Mouse (Mus musculus): ENCODE results near the gene Cda. TPM values are rescaled to one million over a fixed set of nuclear protein-coding genes. Genes with fewer than 3 reads are reported as not detected.
A peak's percentile ranks its signal among the peaks of the same experiment; 100 is the strongest.

Cda gene
- total and polyA plus RNA-seq, 2 experiments from 2014 or later = 2.7 to 7.6 TPM

DNA sequence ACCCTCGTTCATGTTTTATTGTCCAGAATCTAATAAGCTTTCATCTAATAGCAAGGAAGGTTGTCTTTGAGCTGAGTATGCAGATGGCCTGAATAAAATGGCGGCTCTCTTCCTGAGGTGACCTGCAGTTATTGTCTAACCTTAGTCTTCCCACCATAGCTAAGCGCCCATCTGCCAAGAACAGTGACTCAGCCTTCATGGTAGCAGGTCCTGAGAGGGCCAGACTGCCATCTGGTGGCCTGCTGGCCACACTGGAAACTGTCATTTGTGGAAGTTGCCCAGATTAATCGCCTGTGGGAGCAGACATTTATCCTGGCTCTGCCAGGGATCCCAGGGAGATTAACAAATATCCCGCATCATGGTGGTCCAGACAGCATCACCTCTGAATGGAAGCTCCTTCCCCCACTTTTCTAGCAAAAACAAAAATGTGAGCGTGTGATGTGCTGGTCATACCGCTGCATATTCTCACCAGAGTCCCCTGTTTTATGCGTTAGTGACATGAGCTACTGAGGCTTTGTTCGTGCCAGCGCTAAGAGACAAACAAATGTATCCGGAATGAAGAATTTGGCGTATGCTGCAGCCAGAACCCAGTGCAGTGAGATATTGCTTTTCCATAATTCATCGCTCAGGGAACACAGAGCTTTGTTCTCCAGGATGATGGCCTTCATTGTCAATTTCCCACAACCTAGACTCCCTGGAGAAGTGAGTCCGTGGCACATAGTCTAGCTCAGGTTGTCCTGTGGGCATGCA is 11.5 kb upstream of the Cda start:
- Histone ChIP-seq H3K9me3 (replicated peaks; ENCODE audit: control insufficient read depth, low read length) (no peaks in the 10 kb centered on the region), H3K9ac (replicated peaks; ENCODE audit: low read depth, low read length) (no peak overlapping the region), H3K4me2 (ENCODE audit: low read depth, low read length) (no peak overlapping the region), H3K27ac (ENCODE audit: low read depth) (no peak overlapping the region), H3K27me3 (ENCODE audit: control insufficient read depth, insufficient read depth, low read length) (peaks cover 3% of the 10 kb centered on the region), H3K4me1 (ENCODE audit: control insufficient read depth, insufficient read depth) (no peaks in the 10 kb centered on the region), H3K36me3 (replicated peaks; ENCODE audit: control insufficient read depth, insufficient read depth, low read length) (no peaks in the 10 kb centered on the region), H3K4me3 (ENCODE audit: low read depth, low read length) (no peak overlapping the region)
- TF ChIP-seq EP300 (IDR thresholded peaks at IDR 0.05; ENCODE audit: low read depth) (no peak), CTCF (IDR thresholded peaks at IDR 0.05; ENCODE audit: low read depth) (peak; percentile 94)
- ATAC-seq (ENCODE audit: insufficient read depth, low read depth) = peak; percentile 79; the same call in 1 of the 2 replicates
- 51% methylated on average over 14 of the region's 14 CpGs for WGBS
- peak; percentile 78 for DNase-seq (ENCODE audit: low spot score)

- ATAC-seq (ENCODE audit: insufficient read depth, low read depth) = no peak
- H3K27me3 ChIP-seq (ENCODE audit: control insufficient read depth, insufficient read depth, low read length) = peaks cover 3% of the 10 kb centered on the region
- no peak overlapping the region for H3K4me3 ChIP-seq (ENCODE audit: low read depth, low read length)
- no peak for TF ChIP-seq CTCF (IDR thresholded peaks at IDR 0.05; ENCODE audit: low read depth)
- no peak for TF ChIP-seq EP300 (IDR thresholded peaks at IDR 0.05; ENCODE audit: low read depth)
- no peak overlapping the region for H3K27ac ChIP-seq (ENCODE audit: low read depth)
- DNase-seq (ENCODE audit: low spot score) = no peak
- H3K4me2 ChIP-seq (ENCODE audit: low read depth, low read length) = no peak overlapping the region
- no peak overlapping the region for H3K9ac ChIP-seq (replicated peaks; ENCODE audit: low read depth, low read length)
- no peaks in the 10 kb centered on the region for H3K4me1 ChIP-seq (ENCODE audit: control insufficient read depth, insufficient read depth)
- 48% methylated on average over 6 of the region's 6 CpGs for WGBS
- no peaks in the 10 kb centered on the region for H3K9me3 ChIP-seq (replicated peaks; ENCODE audit: control insufficient read depth, low read length)
- H3K36me3 ChIP-seq (replicated peaks; ENCODE audit: control insufficient read depth, insufficient read depth, low read length) = no peaks in the 10 kb centered on the region
Observed at GRCm38 (mm10) chr4:138377526-138377925, 9.7 kb upstream of the Cda start.

GRCm38 (mm10) chr4:138375117-138375516 is 7.3 kb upstream of the Cda start:
- ATAC-seq (ENCODE audit: insufficient read depth, low read depth) (no peak), DNase-seq (ENCODE audit: low spot score) (no peak)
- H3K4me2 ChIP-seq (ENCODE audit: low read depth, low read length) = no peak overlapping the region
- H3K4me3 ChIP-seq (ENCODE audit: low read depth, low read length) = no peak overlapping the region
- H3K27ac ChIP-seq (ENCODE audit: low read depth) = no peak overlapping the region
- WGBS = 82% methylated on average over 3 of the region's 3 CpGs
- no peaks in the 10 kb centered on the region for H3K36me3 ChIP-seq (replicated peaks; ENCODE audit: control insufficient read depth, insufficient read depth, low read length)
- peaks cover under 1% of the 10 kb centered on the region; the same call in 1 of the 2 replicates for H3K27me3 ChIP-seq (ENCODE audit: control insufficient read depth, insufficient read depth, low read length)
- H3K9me3 ChIP-seq (replicated peaks; ENCODE audit: control insufficient read depth, low read length) = no peaks in the 10 kb centered on the region
- H3K9ac ChIP-seq (replicated peaks; ENCODE audit: low read depth, low read length) = no peak overlapping the region
- H3K4me1 ChIP-seq (ENCODE audit: control insufficient read depth, insufficient read depth) = no peaks in the 10 kb centered on the region
- no peak for TF ChIP-seq CTCF (IDR thresholded peaks at IDR 0.05; ENCODE audit: low read depth)
- no peak for TF ChIP-seq EP300 (IDR thresholded peaks at IDR 0.05; ENCODE audit: low read depth)

GRCm38 (mm10) chr4:138370996-138371516 is 3.3 kb upstream of the Cda start:
- H3K4me1 ChIP-seq (ENCODE audit: control insufficient read depth, insufficient read depth) = peaks cover 15% of the 10 kb centered on the region
- no peak overlapping the region for H3K9ac ChIP-seq (replicated peaks; ENCODE audit: low read depth, low read length)
- 66% methylated on average over 5 of the region's 5 CpGs for WGBS
- DNase-seq (ENCODE audit: low spot score) (no peak), ATAC-seq (ENCODE audit: insufficient read depth, low read depth) (no peak)
- H3K36me3 ChIP-seq (replicated peaks; ENCODE audit: control insufficient read depth, insufficient read depth, low read length) = no peaks in the 10 kb centered on the region
- no peak for TF ChIP-seq EP300 (IDR thresholded peaks at IDR 0.05; ENCODE audit: low read depth)
- no peak for TF ChIP-seq CTCF (IDR thresholded peaks at IDR 0.05; ENCODE audit: low read depth)
- peaks cover 4% of the 10 kb centered on the region; the same call in 1 of the 2 replicates for H3K27me3 ChIP-seq (ENCODE audit: control insufficient read depth, insufficient read depth, low read length)
- H3K9me3 ChIP-seq (replicated peaks; ENCODE audit: control insufficient read depth, low read length) = no peaks in the 10 kb centered on the region
- no peak overlapping the region for H3K4me3 ChIP-seq (ENCODE audit: low read depth, low read length)
- no peak overlapping the region for H3K4me2 ChIP-seq (ENCODE audit: low read depth, low read length)
- H3K27ac ChIP-seq (ENCODE audit: low read depth) = no peak overlapping the region

DNA sequence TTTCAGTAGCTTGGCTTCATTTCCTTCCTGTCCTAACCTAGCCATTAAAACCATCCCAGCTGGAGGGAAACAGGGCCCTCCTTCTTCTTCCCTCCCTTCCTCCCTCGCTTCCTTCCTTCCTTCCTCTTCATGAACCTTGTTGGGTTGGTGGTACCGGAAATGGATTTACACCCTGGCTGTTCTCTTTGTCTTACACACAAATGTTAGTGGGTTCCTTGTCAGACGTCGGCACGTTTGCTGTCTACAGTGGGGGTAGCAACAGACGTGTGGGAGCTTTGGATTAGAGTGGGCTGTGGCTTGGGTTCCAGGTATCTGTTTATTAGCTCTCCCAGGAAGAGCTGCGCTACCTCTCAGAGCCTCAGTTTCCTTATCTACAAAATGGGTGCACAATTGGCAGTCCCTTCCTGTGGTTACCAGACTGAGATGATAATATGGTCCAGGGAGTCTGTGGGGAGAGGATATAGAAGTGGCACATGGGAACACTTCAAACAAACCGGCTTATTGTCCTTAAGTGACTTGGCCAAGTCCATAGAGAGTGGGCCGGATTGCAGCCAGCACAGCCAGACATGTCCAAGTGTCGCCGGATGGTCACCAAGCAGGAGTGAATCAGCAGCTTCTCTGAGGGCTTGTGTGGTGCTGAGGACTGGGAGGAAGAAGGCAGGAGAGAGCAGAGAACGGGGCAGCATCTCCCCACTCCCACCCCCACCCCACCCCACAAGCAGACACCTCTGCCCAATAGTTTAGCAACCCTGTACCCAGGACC is 887 bp upstream of the Cda start:
- H3K27me3 ChIP-seq (ENCODE audit: control insufficient read depth, insufficient read depth, low read length) = peaks cover 4% of the 10 kb centered on the region; the same call in 1 of the 2 replicates
- TF ChIP-seq CTCF (IDR thresholded peaks at IDR 0.05; ENCODE audit: low read depth) = no peak
- no peak for TF ChIP-seq EP300 (IDR thresholded peaks at IDR 0.05; ENCODE audit: low read depth)
- H3K4me2 ChIP-seq (ENCODE audit: low read depth, low read length) = peak overlapping the region; percentile 66
- H3K9me3 ChIP-seq (replicated peaks; ENCODE audit: control insufficient read depth, low read length) = no peaks in the 10 kb centered on the region
- 63% methylated on average over 12 of the region's 12 CpGs for WGBS
- H3K27ac ChIP-seq (ENCODE audit: low read depth) = peak overlapping the region; percentile 61
- no peak overlapping the region for H3K9ac ChIP-seq (replicated peaks; ENCODE audit: low read depth, low read length)
- no peaks in the 10 kb centered on the region for H3K36me3 ChIP-seq (replicated peaks; ENCODE audit: control insufficient read depth, insufficient read depth, low read length)
- H3K4me3 ChIP-seq (ENCODE audit: low read depth, low read length) = peak overlapping the region; percentile 44; the same call in 1 of the 2 replicates
- H3K4me1 ChIP-seq (ENCODE audit: control insufficient read depth, insufficient read depth) = peaks cover 15% of the 10 kb centered on the region
- ATAC-seq (ENCODE audit: insufficient read depth, low read depth) = no peak
- DNase-seq (ENCODE audit: low spot score) = peak; percentile 12
